12 mouse cellular contexts compared by ENCODE assay signal in the genomic region with DNA sequence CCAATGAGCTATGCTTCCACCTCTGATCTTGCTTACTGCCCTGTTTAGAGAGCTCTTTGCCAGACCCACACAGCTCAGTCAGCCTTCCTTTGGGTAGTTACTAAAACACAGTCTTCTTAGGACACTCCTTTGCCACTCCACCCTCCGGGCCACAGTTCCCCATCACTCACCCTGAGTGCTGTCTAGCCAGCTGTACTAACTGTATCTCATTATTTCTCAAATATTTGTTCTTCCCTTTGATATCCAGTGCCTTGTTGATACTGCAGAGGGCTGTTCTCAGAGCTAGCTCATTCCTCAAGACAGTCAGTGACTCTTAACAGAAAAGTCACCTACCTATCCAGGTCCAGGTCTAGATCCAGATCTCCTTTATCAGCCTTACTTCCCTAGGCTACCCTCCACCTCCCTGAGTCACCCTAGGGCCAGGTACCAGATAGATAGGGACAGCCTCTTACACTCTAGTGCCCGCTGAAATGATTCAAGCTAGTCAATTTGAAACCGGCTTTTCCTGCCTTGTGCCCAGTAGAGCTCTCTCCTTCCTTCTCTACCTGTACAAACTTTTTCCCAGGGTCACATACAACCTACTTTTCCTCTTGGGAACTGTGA.
"Had no signal": no experiment of that assay in that cellular context is flagged by ENCODE, and none has a peak within 500 bp of the region (broad histone marks: within the 10 kb centered on the region; RNA-seq: fewer than 3 reads in every experiment).

No protein-coding gene starts in this region.

- H3K9me3 ChIP-seq: hindbrain, embryonic 15.5 days; midbrain, embryonic 12.5 days had no signal

- H3K4me2 ChIP-seq: hindbrain, embryonic 15.5 days; limb, embryonic 12.5 days; midbrain, embryonic 12.5 days had no signal

- DNase-seq: kidney, adult 18-20 months; kidney, postnatal 10 days; kidney, postnatal 4 days; liver; right cerebral cortex, postnatal 14 days; thymus, postnatal 36 days had no signal

- ATAC-seq: midbrain, embryonic 16.5 days had no signal

- H3K27ac ChIP-seq: hindbrain, embryonic 15.5 days; layer of hippocampus, adult 2 months; limb, embryonic 12.5 days; liver, embryonic 14.5 days; midbrain, embryonic 12.5 days had no signal

- H3K9ac ChIP-seq: hindbrain, embryonic 15.5 days; limb, embryonic 12.5 days; liver, embryonic 14.5 days; midbrain, embryonic 12.5 days had no signal

- H3K36me3 ChIP-seq: hindbrain, embryonic 15.5 days; limb, embryonic 12.5 days had no signal

- H3K27me3 ChIP-seq: hindbrain, embryonic 15.5 days; limb, embryonic 12.5 days; midbrain, embryonic 12.5 days had no signal

- H3K4me3 ChIP-seq: hindbrain, embryonic 15.5 days; layer of hippocampus, adult 2 months; limb, embryonic 12.5 days; midbrain, embryonic 12.5 days had no signal

- H3K4me1 ChIP-seq: hindbrain, embryonic 15.5 days; midbrain, embryonic 12.5 days had no signal
